Mouse (Mus musculus) lung, postnatal 0 days (tissue): ENCODE data around the gene Rhbdf2. TPM values are rescaled to one million over a fixed set of nuclear protein-coding genes. Genes with fewer than 3 reads are reported as not detected.

Source experiments
- ATAC-seq: fragments of 200-750 bp; cut with Nextera tagmentation; 2 replicates; pipeline ENCODE4 v1.8.0; 2017; ENCODE audit warnings: moderate library complexity
- DNase-seq: peaks from one replicate; pipeline ENCODE4 v3.0.0-alpha.2; 2016; ENCODE audit warnings: low spot score
- H3K27ac ChIP-seq: fragments of 300-500 bp; sonication (generic); 2 replicates; pipeline ENCODE4 v1.5.1; 2014; ENCODE audit warnings: antibody characterized with exemption, mild to moderate bottlenecking, low read length, mixed read lengths
- H3K27me3 ChIP-seq: fragments of 300-500 bp; sonication (generic); replicated peaks from 2 replicates; pipeline ENCODE4 v1.6.1; 2014; ENCODE audit warnings: low read length, mixed read lengths; ENCODE audit not compliant: insufficient read depth
- H3K36me3 ChIP-seq: fragments of 300-500 bp; sonication (generic); 2 replicates; pipeline ENCODE4 v1.6.1; 2014; ENCODE audit warnings: low read length, mixed read lengths; ENCODE audit not compliant: insufficient read depth
- H3K4me1 ChIP-seq: fragments of 300-500 bp; sonication (generic); 2 replicates; pipeline ENCODE4 v1.6.1; 2014; ENCODE audit warnings: antibody characterized with exemption, low read depth, low read length, mixed read lengths; ENCODE audit not compliant: insufficient read depth
- H3K4me2 ChIP-seq: fragments of 300-500 bp; sonication (generic); replicated peaks from 2 replicates; pipeline ENCODE4 v1.6.1; 2014; ENCODE audit warnings: low read depth, mild to moderate bottlenecking, low read length, moderate library complexity, mixed read lengths
- H3K4me3 ChIP-seq: fragments of 300-500 bp; sonication (generic); 2 replicates; pipeline ENCODE4 v1.5.1; 2014; ENCODE audit warnings: low read depth, low read length
- H3K9ac ChIP-seq: fragments of 300-500 bp; sonication (generic); replicated peaks from 2 replicates; pipeline ENCODE4 v1.6.1; 2014; ENCODE audit warnings: low read depth, mild to moderate bottlenecking
- H3K9me3 ChIP-seq: fragments of 300-500 bp; sonication (generic); 2 replicates; pipeline ENCODE4 v1.6.1; 2016; ENCODE audit warnings: low read length, mixed read lengths
- CTCF ChIP-seq: IDR thresholded peaks from 2 replicates; pipeline ENCODE4 v1.5.1; 2016; ENCODE audit warnings: antibody characterized with exemption, mild to moderate bottlenecking
- EP300 ChIP-seq: IDR thresholded peaks from 2 replicates; pipeline ENCODE4 v1.6.1; 2016; ENCODE audit warnings: antibody characterized with exemption, mild to moderate bottlenecking, control low read depth
- WGBS: fragments of 180-500 bp; shearing (Covaris S2); extraction: QIAGEN DNeasy Blood & Tissue Kit; methylation state at CpG from one replicate; pipeline ENCODE4 v1.1.7; 2014; 5-methylcytosine and 5-hydroxymethylcytosine counted together
- polyA plus RNA-seq: library from polyadenylated mRNA; unstranded; fragments of >200 nt; fragmentation: Nextera tagmentation; extraction: Ambion mirVana; gene quantifications from 2 replicates; pipeline ENCODE4 v1.2.1, GENCODE M21; 2015

Gene Rhbdf2
- polyA plus RNA-seq, 1 experiment from 2014 or later = 23.5 TPM

DNA sequence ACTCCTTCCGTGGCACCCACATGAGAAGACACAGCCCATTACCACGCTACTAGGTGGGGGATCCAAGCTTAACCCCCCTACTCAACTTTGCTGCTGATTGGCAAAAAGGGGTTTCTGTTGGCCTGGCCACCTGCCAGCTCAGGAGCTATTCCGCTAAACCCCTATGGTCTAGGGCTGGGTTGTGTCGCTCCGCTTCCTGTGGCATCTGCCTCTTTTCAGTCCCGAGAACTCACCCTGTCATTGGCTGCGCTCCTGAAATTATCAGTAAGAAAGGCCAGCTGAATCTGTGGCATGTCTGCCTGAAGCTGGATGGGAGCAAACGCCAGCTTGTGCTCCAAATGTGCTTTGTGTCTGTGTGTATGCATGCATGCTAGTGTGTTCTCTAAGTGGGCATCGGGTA lies 33.4 kb upstream of the Rhbdf2 start:
- Histone ChIP-seq H3K36me3 (no peaks in the 10 kb centered on the region), H3K4me1 (peaks cover 31% of the 10 kb centered on the region), H3K9ac (no peak overlapping the region), H3K4me2 (no peak overlapping the region), H3K27ac (no peak overlapping the region), H3K27me3 (no peaks in the 10 kb centered on the region), H3K4me3 (no peak overlapping the region), H3K9me3 (no peaks in the 10 kb centered on the region)
- 69% methylated on average over 9 of the region's 9 CpGs for WGBS
- DNase-seq (no peak), ATAC-seq (no peak)
- TF ChIP-seq EP300 (no peak), CTCF (no peak)

DNA sequence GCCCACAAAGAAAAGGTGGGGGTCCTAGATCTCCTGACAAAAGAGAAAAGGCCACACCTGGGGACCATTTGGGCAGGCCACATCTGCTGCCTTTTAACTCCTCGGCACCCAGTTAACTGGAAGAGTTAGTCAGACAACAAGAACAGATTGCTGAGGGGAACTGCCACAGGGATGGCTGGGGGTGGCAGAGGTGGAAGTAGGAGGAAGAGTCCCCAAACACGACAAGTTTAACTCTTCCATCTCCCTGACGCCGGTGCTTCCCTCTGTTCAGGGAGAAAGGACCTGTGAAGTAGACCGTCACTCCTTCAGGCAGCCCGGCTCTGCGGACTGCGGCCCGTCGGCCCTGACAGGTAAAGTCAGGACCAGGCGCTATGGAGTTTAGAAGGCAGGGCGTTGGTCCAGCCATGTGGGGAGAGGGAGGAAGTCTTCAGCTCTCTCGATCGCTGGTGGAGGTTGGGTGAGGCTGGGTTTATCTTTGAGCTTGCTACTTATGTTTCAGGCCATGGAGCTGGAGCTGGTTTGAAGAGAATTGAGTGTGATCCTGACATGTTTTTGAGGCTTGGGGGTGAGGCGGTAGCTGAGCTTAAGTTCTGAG lies 32.3 kb upstream of the Rhbdf2 start:
- no peak overlapping the region for H3K9ac ChIP-seq
- H3K27ac ChIP-seq = no peak overlapping the region
- TF ChIP-seq CTCF (no peak), EP300 (no peak)
- no peaks in the 10 kb centered on the region for H3K9me3 ChIP-seq
- 70% methylated on average over 15 of the region's 15 CpGs for WGBS
- H3K4me3 ChIP-seq = no peak overlapping the region
- H3K36me3 ChIP-seq = no peaks in the 10 kb centered on the region
- ATAC-seq (no peak), DNase-seq (no peak)
- 0 out of 2 replicates have a peak overlapping the region, but pooled peaks have one; percentile 38 for H3K4me2 ChIP-seq
- no peaks in the 10 kb centered on the region; the same call in 1 of the 2 replicates for H3K27me3 ChIP-seq
- peaks cover 31% of the 10 kb centered on the region for H3K4me1 ChIP-seq

DNA sequence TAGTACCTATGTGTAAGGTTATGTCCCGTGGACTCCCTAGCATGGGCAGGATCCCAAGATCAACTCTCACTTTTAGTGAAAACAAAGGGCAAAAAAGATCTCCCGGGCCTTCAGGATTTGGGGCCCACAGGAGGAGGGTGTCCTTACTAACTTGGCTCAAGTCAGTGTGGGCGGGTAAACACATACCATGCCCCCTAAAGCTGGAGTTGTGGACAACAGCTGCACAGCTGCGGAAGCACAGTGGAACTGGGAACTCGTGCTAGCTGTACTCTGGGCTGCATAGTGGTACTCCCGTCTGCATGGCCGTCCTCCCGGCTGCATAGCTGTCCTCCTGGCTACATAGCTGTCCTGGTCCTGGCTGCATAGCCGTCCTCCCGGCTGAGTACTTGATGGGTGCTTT lies 31.4 kb upstream of the Rhbdf2 start:
- H3K27ac ChIP-seq = peak overlapping the region; percentile 85; the same call in 1 of the 2 replicates
- 0 out of 2 replicates have a peak, but pooled peaks have one; percentile 3 for ATAC-seq
- no peaks in the 10 kb centered on the region for H3K9me3 ChIP-seq
- H3K4me2 ChIP-seq = peak overlapping the region; percentile 38; the same call in 1 of the 2 replicates
- 52% methylated on average over 10 of the region's 10 CpGs for WGBS
- no peak overlapping the region for H3K9ac ChIP-seq
- no peaks in the 10 kb centered on the region for H3K36me3 ChIP-seq
- no peak for TF ChIP-seq EP300
- TF ChIP-seq CTCF = no peak
- H3K4me1 ChIP-seq = peaks cover 31% of the 10 kb centered on the region
- DNase-seq = no peak
- no peaks in the 10 kb centered on the region; the same call in 1 of the 2 replicates for H3K27me3 ChIP-seq
- H3K4me3 ChIP-seq = no peak overlapping the region; the same call in 1 of the 2 replicates

DNA sequence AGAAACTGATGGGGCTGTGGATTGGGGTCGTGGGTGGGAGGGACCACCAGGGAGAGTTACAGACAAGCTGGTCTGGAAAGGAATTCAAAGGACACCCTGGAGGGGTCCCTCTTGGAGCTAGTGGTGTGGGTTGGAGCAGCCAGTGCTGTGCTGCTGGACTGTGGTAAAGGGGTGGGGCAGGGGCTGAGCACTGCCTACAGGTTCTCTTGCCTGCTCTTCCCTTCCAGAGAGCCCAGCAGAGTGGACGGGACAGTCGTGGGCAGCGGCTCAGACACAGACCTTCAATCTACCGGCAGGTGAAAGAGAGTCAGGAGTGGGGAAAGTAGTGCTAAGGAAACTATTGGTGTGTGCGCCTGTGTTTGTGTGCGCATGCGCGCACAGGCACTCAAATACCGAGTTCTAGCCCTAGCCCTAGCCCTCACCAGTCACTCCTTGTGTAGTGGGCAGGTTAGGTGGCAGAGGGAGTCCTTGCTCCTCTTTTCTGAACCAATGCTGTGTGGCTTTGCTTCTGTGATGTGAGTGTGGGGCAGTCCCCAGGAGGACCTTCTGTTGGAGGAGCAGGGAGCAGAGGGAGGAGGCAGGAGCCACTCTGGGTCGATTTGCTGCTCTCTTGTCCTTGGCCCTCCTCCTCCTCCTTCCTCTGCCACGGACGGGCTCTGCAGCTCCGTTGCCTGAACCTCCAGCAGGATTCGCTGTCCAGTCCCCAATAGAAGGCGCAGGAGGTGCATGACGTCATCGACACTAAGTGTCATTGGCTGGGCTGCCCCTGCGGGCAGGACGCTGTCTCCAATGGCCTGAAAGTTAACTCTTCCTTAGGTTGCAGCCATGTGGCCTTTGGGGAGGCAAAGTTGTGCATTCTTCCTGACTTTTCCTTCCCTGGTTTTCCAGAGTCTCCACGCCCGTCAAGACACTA lies 30.7 kb upstream of the Rhbdf2 start:
- 10% methylated on average over 21 of the region's 22 CpGs for WGBS
- no peaks in the 10 kb centered on the region; the same call in none of the 2 replicates for H3K27me3 ChIP-seq
- peaks cover 27% of the 10 kb centered on the region; the same call in 1 of the 2 replicates for H3K4me1 ChIP-seq
- peak overlapping the region; percentile 85 for H3K27ac ChIP-seq
- H3K9ac ChIP-seq = no peak overlapping the region
- H3K36me3 ChIP-seq = no peaks in the 10 kb centered on the region
- H3K4me2 ChIP-seq = peak overlapping the region; percentile 38
- no peaks in the 10 kb centered on the region for H3K9me3 ChIP-seq
- TF ChIP-seq EP300 (no peak), CTCF (peak; percentile 64)
- ATAC-seq (peak; percentile 90), DNase-seq (peak; percentile 99)
- H3K4me3 ChIP-seq = peak overlapping the region; percentile 6; the same call in 1 of the 2 replicates

DNA sequence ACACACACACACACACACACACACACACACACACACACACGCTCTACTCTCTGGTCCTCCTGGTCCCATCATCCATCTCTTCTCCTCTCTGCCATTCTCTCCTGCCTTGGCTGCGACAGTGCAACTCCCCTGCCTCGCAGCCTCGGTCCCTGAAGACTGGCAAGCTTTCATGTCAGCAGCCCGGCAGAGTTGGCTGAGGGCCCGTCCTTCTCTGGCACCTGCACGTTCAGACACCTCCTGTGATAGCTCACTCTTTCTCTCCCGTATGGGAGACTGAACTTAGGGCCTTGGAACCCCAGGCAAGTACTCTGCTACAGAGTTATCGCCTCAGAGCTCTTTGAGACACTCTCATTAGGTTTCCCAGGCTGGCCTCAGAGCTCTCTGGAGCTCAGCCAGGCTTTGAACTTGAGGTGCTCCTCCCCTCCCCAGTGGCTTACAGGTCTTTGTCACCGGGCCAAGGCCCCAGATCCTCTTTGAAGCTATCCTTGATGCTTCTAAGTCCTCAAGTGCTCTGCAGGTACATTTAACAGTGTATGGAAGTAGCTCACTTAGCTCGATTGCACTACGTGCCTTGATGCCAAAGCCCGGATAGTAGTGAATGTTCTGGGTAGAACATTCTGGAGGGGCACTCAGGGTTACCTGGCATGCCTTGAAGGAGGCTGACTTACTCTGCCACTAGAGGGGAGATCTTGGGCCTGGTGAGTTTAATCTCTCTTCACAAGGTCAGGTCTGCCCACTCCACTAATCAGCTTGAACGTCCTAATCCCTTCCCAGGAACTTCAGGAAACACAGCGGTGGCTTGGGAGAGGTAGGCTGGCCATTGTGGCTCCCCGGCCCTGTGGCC lies 29.8 kb upstream of the Rhbdf2 start:
- TF ChIP-seq EP300 = peak; percentile 75
- peak; percentile 34; the same call in 1 of the 2 replicates for TF ChIP-seq CTCF
- ATAC-seq (peak; percentile 71), DNase-seq (peak; percentile 84)
- Histone ChIP-seq H3K27ac (peak overlapping the region; percentile 85), H3K9ac (no peak overlapping the region), H3K4me1 (peaks cover 18% of the 10 kb centered on the region; the same call in 1 of the 2 replicates), H3K4me3 (no peak overlapping the region), H3K27me3 (no peaks in the 10 kb centered on the region; the same call in none of the 2 replicates), H3K36me3 (no peaks in the 10 kb centered on the region), H3K4me2 (peak overlapping the region; percentile 38; the same call in 1 of the 2 replicates), H3K9me3 (no peaks in the 10 kb centered on the region)
- WGBS = 46% methylated on average over 16 of the region's 16 CpGs
